Mouse (Mus musculus) heart, embryonic 15.5 days (tissue): Measurements from ENCODE around the gene Gltpd2. TPM values are rescaled to one million over a fixed set of nuclear protein-coding genes. Genes with fewer than 3 reads are reported as not detected.
A peak's percentile ranks its signal among the peaks of the same experiment; 100 is the strongest.

Source experiments
- ATAC-seq: fragments of 200-750 bp; cut with Nextera tagmentation; replicated peaks from 2 replicates; pipeline ENCODE4 v1.8.0; 2017; ENCODE audit warnings: low read depth, moderate TSS enrichment; ENCODE audit not compliant: insufficient number of reproducible peaks, insufficient read depth, low FRiP score
- H3K27ac ChIP-seq: fragments of 300-500 bp; sonication (generic); 2 replicates; pipeline ENCODE4 v1.5.1; 2015; ENCODE audit warnings: mild to moderate bottlenecking, inconsistent platforms
- H3K27me3 ChIP-seq: fragments of 300-500 bp; sonication (generic); 2 replicates; pipeline ENCODE4 v1.6.1; 2015; ENCODE audit warnings: inconsistent platforms
- H3K36me3 ChIP-seq: fragments of 300-500 bp; sonication (generic); 2 replicates; pipeline ENCODE4 v1.6.1; 2015; ENCODE audit warnings: mild to moderate bottlenecking, inconsistent platforms
- H3K4me1 ChIP-seq: fragments of 300-500 bp; sonication (generic); replicated peaks from 2 replicates; pipeline ENCODE4 v1.6.1; 2015; ENCODE audit warnings: inconsistent platforms
- H3K4me2 ChIP-seq: fragments of 300-500 bp; sonication (generic); 2 replicates; pipeline ENCODE4 v1.6.1; 2015; ENCODE audit warnings: inconsistent platforms, mild to moderate bottlenecking, moderate library complexity
- H3K4me3 ChIP-seq: fragments of 300-500 bp; sonication (generic); 2 replicates; pipeline ENCODE4 v1.5.1; 2015; ENCODE audit warnings: mild to moderate bottlenecking, inconsistent platforms
- H3K9ac ChIP-seq: fragments of 300-500 bp; sonication (generic); 2 replicates; pipeline ENCODE4 v1.6.1; 2015; ENCODE audit warnings: mild to moderate bottlenecking, inconsistent platforms
- H3K9me3 ChIP-seq: fragments of 300-500 bp; sonication (generic); replicated peaks from 2 replicates; pipeline ENCODE4 v1.6.1; 2016; ENCODE audit warnings: inconsistent platforms
- WGBS: fragments of 180-500 bp; shearing (Covaris S2); methylation state at CpG from one replicate; pipeline ENCODE4 v1.1.7; 2015; ENCODE audit warnings: mixed read lengths; 5-methylcytosine and 5-hydroxymethylcytosine counted together
- polyA plus RNA-seq: library from polyadenylated mRNA; unstranded; fragments of >200 nt; fragmentation: Nextera tagmentation; extraction: Ambion mirVana; gene quantifications from 2 replicates; pipeline ENCODE4 v1.2.1, GENCODE M21; 2015

The Gltpd2 gene
- polyA plus RNA-seq, 1 experiment from 2014 or later = not detected

GRCm38 (mm10) chr11:70564276-70564873 is 45.4 kb downstream of the Gltpd2 start:
- H3K9ac ChIP-seq = peak overlapping the region; percentile 95; the same call in 1 of the 2 replicates
- H3K36me3 ChIP-seq = no peaks in the 10 kb centered on the region
- WGBS = 33% methylated on average over 4 of the region's 4 CpGs
- 0 out of 2 replicates have a peak overlapping the region, but pooled peaks have one; percentile 88 for H3K27ac ChIP-seq
- no peaks in the 10 kb centered on the region for H3K9me3 ChIP-seq
- H3K27me3 ChIP-seq = no peaks in the 10 kb centered on the region
- H3K4me2 ChIP-seq = peak overlapping the region; percentile 91
- H3K4me1 ChIP-seq = peaks cover 34% of the 10 kb centered on the region
- peak overlapping the region; percentile 98 for H3K4me3 ChIP-seq
- no peak for ATAC-seq

GRCm38 (mm10) chr11:70566586-70566985 is 47.6 kb downstream of the Gltpd2 start:
- ATAC-seq = no peak
- H3K4me2 ChIP-seq = no peak overlapping the region
- no peaks in the 10 kb centered on the region for H3K9me3 ChIP-seq
- H3K36me3 ChIP-seq = no peaks in the 10 kb centered on the region
- WGBS = 70% methylated on average over 7 of the region's 7 CpGs
- H3K27me3 ChIP-seq = no peaks in the 10 kb centered on the region
- peaks cover 34% of the 10 kb centered on the region for H3K4me1 ChIP-seq
- no peak overlapping the region for H3K4me3 ChIP-seq
- no peak overlapping the region for H3K9ac ChIP-seq
- no peak overlapping the region for H3K27ac ChIP-seq

Other genes with a start within 250 kb of the Gltpd2 start
- gene Alox12e, start 196.6 kb upstream of the Gltpd2 start, polyA plus RNA-seq = 0.45 and 2.8 TPM in 2 replicates
- gene Alox15, start 167.2 kb upstream of the Gltpd2 start, polyA plus RNA-seq = 0.23 and 0.58 TPM in 2 replicates
- 17.6 and 24.3 TPM in 2 replicates for gene Pelp1, start 109.2 kb upstream of the Gltpd2 start, polyA plus RNA-seq
- 11.4 and 14.7 TPM in 2 replicates for gene Arrb2, start 86.6 kb upstream of the Gltpd2 start, polyA plus RNA-seq
- 19.5 and 24.2 TPM in 2 replicates for gene Med11, start 67.3 kb upstream of the Gltpd2 start, polyA plus RNA-seq
- gene Zmynd15, start 59.8 kb upstream of the Gltpd2 start, polyA plus RNA-seq = 1.5 and 1.8 TPM in 2 replicates
- 9.0 and 10.2 TPM in 2 replicates for gene Cxcl16, start 59.2 kb upstream of the Gltpd2 start, polyA plus RNA-seq
- gene Tm4sf5, start 14.0 kb upstream of the Gltpd2 start, polyA plus RNA-seq = 4.9 and 5.4 TPM in 2 replicates
- 0.19 and 0.37 TPM in 2 replicates for gene Vmo1, start 4.6 kb upstream of the Gltpd2 start, polyA plus RNA-seq
- 509 and 590 TPM in 2 replicates for gene Psmb6, start 6.2 kb downstream of the Gltpd2 start, polyA plus RNA-seq
- not detected in 2 replicates for gene Gm40193, start 13.7 kb downstream of the Gltpd2 start, polyA plus RNA-seq
- gene Pld2, start 20.9 kb downstream of the Gltpd2 start, polyA plus RNA-seq = 10.4 and 11.7 TPM in 2 replicates
- 8.1 and 11.8 TPM in 2 replicates for gene Mink1, start 43.7 kb downstream of the Gltpd2 start, polyA plus RNA-seq
- gene 4930544D05Rik, start 96.7 kb downstream of the Gltpd2 start, polyA plus RNA-seq = not detected in 2 replicates
- gene Chrne, start 100.0 kb downstream of the Gltpd2 start, polyA plus RNA-seq = 0.30 TPM in 1 of 2 replicates, not detected in the other
- gene Gp1ba, start 119.9 kb downstream of the Gltpd2 start, polyA plus RNA-seq = 0.62 and 0.67 TPM in 2 replicates
- gene Rnf167, start 128.0 kb downstream of the Gltpd2 start, polyA plus RNA-seq = 75.1 and 81.2 TPM in 2 replicates
- 279 TPM in 2 replicates for gene Slc25a11, start 128.3 kb downstream of the Gltpd2 start, polyA plus RNA-seq
- 1,318 and 1,359 TPM in 2 replicates for gene Pfn1, start 135.4 kb downstream of the Gltpd2 start, polyA plus RNA-seq
- gene Eno3, start 138.0 kb downstream of the Gltpd2 start, polyA plus RNA-seq = 389 and 492 TPM in 2 replicates
- gene Spag7, start 150.2 kb downstream of the Gltpd2 start, polyA plus RNA-seq = 168 and 186 TPM in 2 replicates
- gene Camta2, start 168.9 kb downstream of the Gltpd2 start, polyA plus RNA-seq = 11.3 and 16.0 TPM in 2 replicates
- gene Inca1, start 181.0 kb downstream of the Gltpd2 start, polyA plus RNA-seq = 1.4 and 2.2 TPM in 2 replicates
- 5.3 and 5.5 TPM in 2 replicates for gene Kif1c, start 181.4 kb downstream of the Gltpd2 start, polyA plus RNA-seq
- gene Zfp3, start 245.0 kb downstream of the Gltpd2 start, polyA plus RNA-seq = 8.4 and 9.3 TPM in 2 replicates